Mouse (Mus musculus) midbrain, embryonic 12.5 days (tissue): ENCODE results near the gene Acot9. TPM values are rescaled to one million over a fixed set of nuclear protein-coding genes. Genes with fewer than 3 reads are reported as not detected.

Experiments used
- ATAC-seq: fragments of 200-750 bp; cut with Nextera tagmentation; 2 replicates; pipeline ENCODE4 v1.8.0; 2017; ENCODE audit warnings: low read depth, moderate TSS enrichment, moderate library complexity; ENCODE audit not compliant: low FRiP score
- H3K27ac ChIP-seq: fragments of 300-500 bp; sonication (generic); replicated peaks from 2 replicates; pipeline ENCODE4 v1.5.1; 2016; ENCODE audit warnings: mild to moderate bottlenecking
- H3K27me3 ChIP-seq: fragments of 300-500 bp; sonication (generic); 2 replicates; pipeline ENCODE4 v1.6.1; 2016; ENCODE audit warnings: mild to moderate bottlenecking
- H3K36me3 ChIP-seq: fragments of 300-500 bp; sonication (generic); 2 replicates; pipeline ENCODE4 v1.6.1; 2016
- H3K4me1 ChIP-seq: fragments of 300-500 bp; sonication (generic); 2 replicates; pipeline ENCODE4 v1.6.1; 2016
- H3K4me2 ChIP-seq: fragments of 300-500 bp; sonication (generic); replicated peaks from 2 replicates; pipeline ENCODE4 v1.6.1; 2016; ENCODE audit warnings: mild to moderate bottlenecking, moderate library complexity
- H3K4me3 ChIP-seq: fragments of 300-500 bp; sonication (generic); 2 replicates; pipeline ENCODE4 v1.5.1; 2016; ENCODE audit warnings: mild to moderate bottlenecking
- H3K9ac ChIP-seq: fragments of 300-500 bp; sonication (generic); replicated peaks from 2 replicates; pipeline ENCODE4 v1.6.1; 2016; ENCODE audit warnings: mild to moderate bottlenecking, moderate library complexity
- H3K9me3 ChIP-seq: fragments of 300-500 bp; sonication (generic); 2 replicates; pipeline ENCODE4 v1.6.1; 2016; ENCODE audit warnings: mild to moderate bottlenecking
- WGBS: fragments of 180-500 bp; shearing (Covaris S2); methylation state at CpG from one replicate; pipeline ENCODE4 v1.1.7; 2016; 5-methylcytosine and 5-hydroxymethylcytosine counted together
- polyA plus RNA-seq: library from polyadenylated mRNA; unstranded; fragments of >200 nt; fragmentation: Nextera tagmentation; extraction: Ambion mirVana; gene quantifications from 2 replicates; pipeline ENCODE4 v1.2.1, GENCODE M21; 2016

Acot9 gene
- polyA plus RNA-seq, 1 experiment from 2014 or later, result 23.1 TPM

DNA sequence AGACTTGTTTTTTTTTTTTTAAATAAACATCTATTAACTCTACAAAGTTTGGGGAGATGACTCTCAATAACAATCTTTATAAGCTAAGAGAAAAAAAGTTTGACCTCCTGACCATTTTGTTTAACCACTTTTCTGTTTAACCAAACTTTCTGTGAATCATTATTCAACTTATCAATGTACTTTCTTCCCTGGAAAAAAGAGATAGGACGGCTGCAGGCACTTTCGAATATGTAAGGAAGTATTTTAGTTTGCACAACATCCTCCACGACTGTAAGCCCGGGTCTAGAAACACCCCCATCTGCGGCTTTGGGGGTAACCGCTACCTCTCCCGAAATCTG, 75.3 kb downstream of the Acot9 start:
- H3K27ac ChIP-seq, result peak overlapping the region; percentile 61; the same call in 1 of the 2 replicates
- H3K36me3 ChIP-seq, result 0 out of 2 replicates have a peak, but pooled peaks cover 3% of the 10 kb centered on the region
- H3K4me2 ChIP-seq, result peak overlapping the region; percentile 52
- H3K27me3 ChIP-seq, result no peaks in the 10 kb centered on the region
- WGBS, result 36% methylated on average over 7 of the region's 7 CpGs
- H3K4me3 ChIP-seq, result peak overlapping the region; percentile 55
- ATAC-seq, result no peak
- peak overlapping the region; percentile 57 for H3K9ac ChIP-seq
- H3K9me3 ChIP-seq, result no peaks in the 10 kb centered on the region
- H3K4me1 ChIP-seq, result no peaks in the 10 kb centered on the region

DNA sequence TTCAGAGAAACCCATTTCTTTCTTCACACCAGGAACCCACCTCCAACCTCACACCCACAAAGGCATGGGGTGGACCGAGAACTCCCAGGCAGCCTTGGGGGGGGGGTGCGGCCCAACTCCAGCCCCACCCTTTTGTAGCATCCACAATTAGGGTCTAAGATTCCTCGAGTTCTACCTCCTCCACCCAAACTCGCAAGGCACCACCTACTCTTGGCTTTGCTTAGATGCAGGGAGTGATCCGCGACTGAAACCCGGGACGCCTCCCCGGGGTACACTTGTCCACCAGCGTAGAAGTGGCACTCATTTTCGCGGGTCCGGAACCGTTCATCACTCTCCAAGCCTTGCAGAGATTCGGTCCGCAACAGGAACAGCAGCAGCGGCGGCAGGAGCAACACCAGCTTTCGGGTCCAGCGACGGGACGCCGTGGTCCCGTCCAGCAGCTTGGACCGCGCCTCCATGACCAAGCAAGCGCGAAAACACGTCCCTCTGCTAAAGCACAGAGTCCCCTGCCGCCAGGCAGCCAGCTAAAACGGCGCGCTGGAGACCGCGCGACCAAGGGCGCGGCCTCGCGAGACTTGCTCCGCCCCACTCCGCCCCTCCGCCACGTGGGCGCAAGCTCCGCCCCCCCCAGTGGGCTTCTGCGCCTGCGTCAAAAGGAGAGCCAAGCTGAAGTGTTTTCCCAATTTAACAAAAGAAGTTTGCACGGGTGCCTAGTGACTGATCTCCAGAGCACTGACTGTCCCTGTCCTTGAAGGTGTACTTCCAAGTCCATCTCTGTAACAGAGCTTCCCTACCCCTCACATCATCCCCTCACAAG, 75.9 kb downstream of the Acot9 start:
- Histone ChIP-seq H3K9ac (peak overlapping the region; percentile 57), H3K9me3 (no peaks in the 10 kb centered on the region), H3K36me3 (no peaks in the 10 kb centered on the region), H3K4me1 (no peaks in the 10 kb centered on the region), H3K27me3 (no peaks in the 10 kb centered on the region), H3K4me2 (peak overlapping the region; percentile 52), H3K27ac (peak overlapping the region; percentile 61), H3K4me3 (peak overlapping the region; percentile 55)
- peak; percentile 99 for ATAC-seq
- 20% methylated on average over 47 of the region's 49 CpGs for WGBS

DNA sequence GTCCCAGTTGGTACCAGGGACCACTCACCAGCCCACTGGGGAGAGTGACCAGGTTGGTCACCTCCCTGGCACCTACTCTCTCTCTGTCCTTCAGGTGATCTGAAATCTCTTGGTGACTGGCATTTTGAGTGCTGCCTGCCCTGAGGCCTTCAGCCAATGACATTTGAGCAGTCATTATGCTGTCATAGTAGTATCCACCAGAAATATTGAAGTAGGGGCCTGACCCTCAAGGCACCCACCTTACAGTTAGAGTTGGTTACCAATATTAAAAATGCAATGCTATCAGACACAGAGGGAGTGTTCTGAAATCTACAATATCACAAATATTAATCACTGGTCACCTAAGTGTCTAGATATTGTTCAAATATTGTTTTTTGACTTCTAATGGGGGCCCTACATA, 78.4 kb downstream of the Acot9 start, which contains the start of gene Prdx4:
Gene Prdx4, minus strand, starts transcription at position 101 of the 400 bp plus-strand sequence.
- H3K4me1 ChIP-seq, result no peaks in the 10 kb centered on the region
- no peaks in the 10 kb centered on the region for H3K9me3 ChIP-seq
- no peak within 1 kb of the TSS for H3K4me3 ChIP-seq
- no peak within 1 kb of the TSS for H3K27ac ChIP-seq
- no peaks in the 10 kb centered on the region for H3K36me3 ChIP-seq
- H3K27me3 ChIP-seq, result no peaks in the 10 kb centered on the region
- ATAC-seq, result no peak
- no peak within 1 kb of the TSS for H3K9ac ChIP-seq
- no peak within 1 kb of the TSS for H3K4me2 ChIP-seq

DNA sequence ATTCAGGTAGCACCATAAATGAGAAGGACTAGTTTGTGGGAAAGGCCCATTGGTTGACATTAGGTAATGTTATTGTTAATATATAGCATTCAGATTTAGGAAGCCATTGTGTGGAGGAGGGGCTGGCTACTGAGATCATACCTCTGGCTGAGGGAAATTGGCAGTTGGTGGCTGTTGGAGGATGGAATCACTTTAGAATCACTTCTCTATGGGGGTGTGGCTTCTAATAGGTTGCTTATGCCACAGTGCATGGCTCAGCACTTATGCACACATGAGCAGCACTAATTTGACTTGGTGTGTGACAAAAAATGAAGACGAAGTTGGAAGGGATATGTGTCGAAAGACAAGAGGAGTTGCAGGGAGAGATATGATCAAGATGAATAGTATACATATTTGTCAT, 84.0 kb downstream of the Acot9 start:
- Histone ChIP-seq H3K4me1 (no peaks in the 10 kb centered on the region), H3K36me3 (no peaks in the 10 kb centered on the region), H3K9ac (no peak overlapping the region), H3K4me3 (no peak overlapping the region), H3K27ac (no peak overlapping the region), H3K27me3 (no peaks in the 10 kb centered on the region), H3K9me3 (no peaks in the 10 kb centered on the region), H3K4me2 (no peak overlapping the region)
- 95% methylated on average over 2 of the region's 2 CpGs for WGBS
- no peak for ATAC-seq

Other genes with a start within 250 kb of the Acot9 start
- not detected in 2 replicates for gene Magea5, start 199.3 kb upstream of the Acot9 start, polyA plus RNA-seq
- gene Magea1, start 172.7 kb upstream of the Acot9 start, polyA plus RNA-seq, result not detected in 2 replicates
- not detected in 2 replicates for gene Magea2, start 168.8 kb upstream of the Acot9 start, polyA plus RNA-seq
- not detected in 2 replicates for gene Cldn34b2, start 134.0 kb upstream of the Acot9 start, polyA plus RNA-seq
- 67.3 and 68.9 TPM in 2 replicates for gene Sat1, start 46.0 kb upstream of the Acot9 start, polyA plus RNA-seq
- gene Prdx4, start 78.3 kb downstream of the Acot9 start, polyA plus RNA-seq, result 193 and 197 TPM in 2 replicates